Mouse (Mus musculus) stomach, postnatal 0 days (tissue): ENCODE measurements around the gene Adcy2.

Experiments
- CTCF ChIP-seq: IDR thresholded peaks from 2 replicates; pipeline ENCODE4 v1.5.1; 2016; ENCODE audit warnings: antibody characterized with exemption, low read depth, mild to moderate bottlenecking, moderate library complexity
- EP300 ChIP-seq: optimal IDR thresholded peaks from 2 replicates; pipeline ENCODE3; 2016; ENCODE audit warnings: antibody characterized with exemption

DNA sequence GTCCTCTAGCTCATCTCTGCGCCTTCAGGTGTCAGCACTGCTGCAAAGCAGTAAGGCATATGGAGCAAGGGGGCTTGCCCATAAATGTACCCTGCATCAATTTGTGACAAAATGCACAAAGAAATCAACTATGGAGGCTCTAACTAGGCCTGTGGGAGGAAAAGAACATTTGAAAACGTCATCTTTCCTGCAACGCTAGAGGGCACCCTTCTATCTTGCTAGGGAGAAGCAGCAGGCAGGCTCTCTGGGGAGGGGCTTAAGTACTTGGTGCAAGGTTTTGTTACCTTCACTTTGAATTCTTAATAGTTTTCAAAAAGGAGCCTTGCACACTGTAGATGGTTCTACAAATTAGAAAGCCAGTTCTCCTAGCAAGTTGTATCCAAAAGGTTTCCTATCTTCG, 2.8 kb upstream of the Adcy2 start:
- TF ChIP-seq CTCF (peak; percentile 86), EP300 (no peak)
